Mouse (Mus musculus): ENCODE measurements around the gene Nacad.

Nacad gene

GRCm38 (mm10) chr11:6605491-6606399 lies at the start of gene Nacad:
Nacad (minus strand) TSS chr11:6606053.
- DNase-seq: no peak

- peak; percentile 84 for DNase-seq
Observed at GRCm38 (mm10) chr11:6654903-6655302, 49.0 kb upstream of the Nacad start.

GRCm38 (mm10) chr11:6652978-6653377 lies 47.1 kb upstream of the Nacad start:
- peak; percentile 40 for DNase-seq

- DNase-seq: peak; percentile 73
Observed at GRCm38 (mm10) chr11:6650519-6650918, 44.7 kb upstream of the Nacad start.

GRCm38 (mm10) chr11:6647831-6648724 lies 42.2 kb upstream of the Nacad start:
- no peak for DNase-seq

- no peak for DNase-seq
Observed at GRCm38 (mm10) chr11:6644566-6644965, 38.7 kb upstream of the Nacad start.

- DNase-seq: no peak
Observed at GRCm38 (mm10) chr11:6639072-6639471, 33.2 kb upstream of the Nacad start.

- no peak for DNase-seq
Observed at GRCm38 (mm10) chr11:6638537-6638936, 32.7 kb upstream of the Nacad start, which contains the start of gene Wap. Wap (minus strand) TSS chr11:6638637.

GRCm38 (mm10) chr11:6636150-6636549 lies 30.3 kb upstream of the Nacad start:
- DNase-seq: peak; percentile 42

GRCm38 (mm10) chr11:6629655-6630054 lies 23.8 kb upstream of the Nacad start:
- peak; percentile 33 for DNase-seq

- peak; percentile 63 for DNase-seq
Observed at GRCm38 (mm10) chr11:6628568-6628967, 22.7 kb upstream of the Nacad start.

GRCm38 (mm10) chr11:6627731-6628130 lies 21.9 kb upstream of the Nacad start:
- DNase-seq: peak; percentile 47

GRCm38 (mm10) chr11:6626388-6626772 lies 20.5 kb upstream of the Nacad start:
- no peak for DNase-seq

- peak; percentile 91 for DNase-seq
Observed at GRCm38 (mm10) chr11:6625478-6626387, 19.9 kb upstream of the Nacad start, which contains the start of gene Tbrg4. Tbrg4 (minus strand) TSS chr11:6626067.

- no peak for DNase-seq
Observed at GRCm38 (mm10) chr11:6624619-6625382, 18.9 kb upstream of the Nacad start.

GRCm38 (mm10) chr11:6623704-6624103 lies 17.9 kb upstream of the Nacad start:
- DNase-seq: no peak

- no peak for DNase-seq
Observed at GRCm38 (mm10) chr11:6615250-6616205, 9.7 kb upstream of the Nacad start.

- DNase-seq: no peak
Observed at GRCm38 (mm10) chr11:6605021-6605481, 802 bp downstream of the Nacad start.

GRCm38 (mm10) chr11:6604604-6604936 lies 1.3 kb downstream of the Nacad start:
- DNase-seq: no peak

- no peak for DNase-seq
Observed at GRCm38 (mm10) chr11:6603887-6604603, 1.8 kb downstream of the Nacad start.

Measured in thymus, postnatal 25 days (tissue).